Mouse (Mus musculus) MEL (cell line): Measurements from ENCODE around the gene Coro1a. TPM values are rescaled to one million over a fixed set of nuclear protein-coding genes. Genes with fewer than 3 reads are reported as not detected.

Experiments
- DNase-seq: peaks from one replicate; pipeline ENCODE4 v3.0.0; 2011; ENCODE audit warnings: low read depth, low spot score
- H3K27ac ChIP-seq: 2 replicates; pipeline ENCODE4 v1.5.1; 2012; ENCODE audit warnings: low read depth, mild to moderate bottlenecking, control low read depth, low read length, moderate library complexity; ENCODE audit not compliant: control insufficient read depth
- H3K27me3 ChIP-seq, 2 experiments: fragments of 150-350 bp in 1 of 2; sonication (generic) in 1 of 2; 2 replicates each; pipeline ENCODE4 v1.6.1; 2012; ENCODE audit warnings: low read length in 2 of 2, mild to moderate bottlenecking in 2 of 2, improper control_type of control experiment in 1 of 2, moderate library complexity in 1 of 2; ENCODE audit not compliant: insufficient read depth in 2 of 2, control insufficient read depth in 1 of 2
- H3K36me3 ChIP-seq, 2 experiments: 2 replicates each; pipeline ENCODE4 v1.6.1; 2012 to 2014; ENCODE audit warnings: low read length in 2 of 2, improper control_type of control experiment in 1 of 2, inconsistent platforms in 1 of 2, mild to moderate bottlenecking in 1 of 2; ENCODE audit not compliant: insufficient read depth in 2 of 2, control insufficient read depth in 1 of 2
- H3K4me1 ChIP-seq, 2 experiments: fragments of 150-350 bp in 1 of 2; sonication (generic) in 1 of 2; 2 replicates each; pipeline ENCODE4 v1.6.1; 2012; ENCODE audit warnings: low read length in 2 of 2, improper control_type of control experiment in 1 of 2, mild to moderate bottlenecking in 1 of 2; ENCODE audit not compliant: insufficient read depth in 2 of 2, control insufficient read depth in 1 of 2
- H3K4me3 ChIP-seq, 2 experiments: fragments of 150-350 bp in 1 of 2; sonication (generic) in 1 of 2; 2 replicates each; pipeline ENCODE4 v1.5.1; 2012; ENCODE audit warnings: low read depth in 2 of 2, low read length in 2 of 2, mild to moderate bottlenecking in 2 of 2, moderate library complexity in 2 of 2, control low read depth in 1 of 2, improper control_type of control experiment in 1 of 2; ENCODE audit not compliant: control insufficient read depth in 1 of 2, insufficient read depth in 1 of 2
- H3K79me2 ChIP-seq: 2 replicates; pipeline ENCODE4 v1.6.1; 2012; ENCODE audit warnings: mild to moderate bottlenecking, low read length, moderate library complexity; ENCODE audit not compliant: control insufficient read depth, poor library complexity, insufficient read depth
- H3K9ac ChIP-seq: 2 replicates; pipeline ENCODE4 v1.6.1; 2012; ENCODE audit warnings: low read depth, mild to moderate bottlenecking, control low read depth, low read length, moderate library complexity; ENCODE audit not compliant: control insufficient read depth, poor library complexity, severe bottlenecking
- H3K9me3 ChIP-seq: fragments of 150-350 bp; sonication (generic); replicated peaks from 2 replicates; pipeline ENCODE4 v1.6.1; 2012; ENCODE audit warnings: mild to moderate bottlenecking, low read length, improper control_type of control experiment, moderate library complexity; ENCODE audit not compliant: insufficient read depth
- BHLHE40 ChIP-seq: IDR thresholded peaks from 2 replicates; pipeline ENCODE4 v1.6.1; 2012; ENCODE audit warnings: low read depth, mild to moderate bottlenecking, inconsistent platforms, low read length, improper control_type of control experiment, borderline replicate concordance
- CHD1 ChIP-seq: IDR thresholded peaks from 2 replicates; pipeline ENCODE4 v1.6.1; 2012; ENCODE audit warnings: low read depth, mild to moderate bottlenecking, inconsistent platforms, low read length, improper control_type of control experiment
- CHD2 ChIP-seq: IDR thresholded peaks from 2 replicates; pipeline ENCODE4 v1.6.1; 2011; ENCODE audit warnings: low read length, improper control_type of control experiment
- CTCF ChIP-seq, 3 experiments: IDR thresholded peaks in 2 of 3; conservative IDR thresholded peaks in 1 of 3; 2 replicates each; pipeline ENCODE4 v1.5.1; 2011 to 2012; ENCODE audit warnings: low read length in 3 of 3, low read depth in 2 of 3, mild to moderate bottlenecking in 2 of 3, improper control_type of control experiment in 1 of 3, inconsistent platforms in 1 of 3, mixed read lengths in 1 of 3, moderate library complexity in 1 of 3; ENCODE audit not compliant: control insufficient read depth in 1 of 3, insufficient read depth in 1 of 3, poor library complexity in 1 of 3, severe bottlenecking in 1 of 3
- ELF1 ChIP-seq: IDR thresholded peaks from 2 replicates; pipeline ENCODE4 v1.6.1; 2014; ENCODE audit warnings: low read depth, mild to moderate bottlenecking, inconsistent platforms, low read length, improper control_type of control experiment, moderate library complexity
- EP300 ChIP-seq, 2 experiments: IDR thresholded peaks; 2 replicates each; pipeline ENCODE4 v1.6.1; 2011; ENCODE audit warnings: improper control_type of control experiment in 2 of 2, low read length in 2 of 2, low read depth in 1 of 2, mild to moderate bottlenecking in 1 of 2
- HCFC1 ChIP-seq: IDR thresholded peaks from 2 replicates; pipeline ENCODE4 v1.6.1; 2012; ENCODE audit warnings: low read depth, mild to moderate bottlenecking, inconsistent platforms, low read length, improper control_type of control experiment, moderate library complexity
- KAT2A ChIP-seq: conservative IDR thresholded peaks from 2 replicates; pipeline ENCODE4 v1.6.1; 2012; ENCODE audit warnings: low read depth, low read length, improper control_type of control experiment, inconsistent platforms
- MAX ChIP-seq: IDR thresholded peaks from 2 replicates; pipeline ENCODE4 v1.6.1; 2011; ENCODE audit warnings: low read length, improper control_type of control experiment
- MAZ ChIP-seq: IDR thresholded peaks from 2 replicates; pipeline ENCODE4 v1.6.1; 2012; ENCODE audit warnings: low read depth, mild to moderate bottlenecking, inconsistent platforms, low read length, improper control_type of control experiment
- MXI1 ChIP-seq: IDR thresholded peaks from 2 replicates; pipeline ENCODE4 v1.6.1; 2011; ENCODE audit warnings: mild to moderate bottlenecking, low read depth, low read length, improper control_type of control experiment
- MYC ChIP-seq: IDR thresholded peaks from 2 replicates; pipeline ENCODE4 v1.6.1; 2011; ENCODE audit warnings: low read depth, mild to moderate bottlenecking, low read length, improper control_type of control experiment, moderate library complexity
- NELFE ChIP-seq: IDR thresholded peaks from 2 replicates; pipeline ENCODE4 v1.6.1; 2011; ENCODE audit warnings: low read depth, low read length, improper control_type of control experiment
- POLR2A ChIP-seq, 2 experiments: IDR thresholded peaks; 2 replicates each; pipeline ENCODE4 v1.6.1; 2011 to 2012; ENCODE audit warnings: low read length in 2 of 2, mild to moderate bottlenecking in 2 of 2, control low read depth in 1 of 2, improper control_type of control experiment in 1 of 2, low read depth in 1 of 2, moderate library complexity in 1 of 2; ENCODE audit not compliant: control insufficient read depth in 1 of 2, insufficient read depth in 1 of 2, poor library complexity in 1 of 2
- POLR2AphosphoS2 ChIP-seq: IDR thresholded peaks from 2 replicates; pipeline ENCODE4 v1.6.1; 2011; ENCODE audit warnings: low read length, improper control_type of control experiment
- RAD21 ChIP-seq: IDR thresholded peaks from 2 replicates; pipeline ENCODE4 v1.6.1; 2011; ENCODE audit warnings: mild to moderate bottlenecking, low read depth, low read length, improper control_type of control experiment
- RCOR1 ChIP-seq: IDR thresholded peaks from 2 replicates; pipeline ENCODE4 v1.6.1; 2012; ENCODE audit warnings: low read depth, mild to moderate bottlenecking, inconsistent platforms, low read length, improper control_type of control experiment
- SIN3A ChIP-seq: IDR thresholded peaks from 2 replicates; pipeline ENCODE4 v1.6.1; 2012; ENCODE audit warnings: low read length, improper control_type of control experiment, inconsistent platforms
- SMC3 ChIP-seq: IDR thresholded peaks from 2 replicates; pipeline ENCODE4 v1.6.1; 2011; ENCODE audit warnings: low read depth, low read length, improper control_type of control experiment
- TBP ChIP-seq: IDR thresholded peaks from 2 replicates; pipeline ENCODE4 v1.8.0; 2011; ENCODE audit warnings: low read depth, low read length, improper control_type of control experiment
- TCF12 ChIP-seq: IDR thresholded peaks from 2 replicates; pipeline ENCODE4 v1.6.1; 2014; ENCODE audit warnings: low read depth, mild to moderate bottlenecking, inconsistent platforms, low read length, improper control_type of control experiment, moderate library complexity
- ZKSCAN1 ChIP-seq: IDR thresholded peaks from 2 replicates; pipeline ENCODE4 v1.6.1; 2012; ENCODE audit warnings: low read depth, mild to moderate bottlenecking, inconsistent platforms, low read length, improper control_type of control experiment, moderate library complexity
- ZMIZ1 ChIP-seq: IDR thresholded peaks from 2 replicates; pipeline ENCODE4 v1.6.1; 2012; ENCODE audit warnings: low read depth, mild to moderate bottlenecking, inconsistent platforms, low read length, improper control_type of control experiment, moderate library complexity
- polyA plus RNA-seq, 2 experiments: library from polyadenylated mRNA; stranded (reverse) in 1 of 2; unstranded in 1 of 2; fragments of >175 nt in 1 of 2; fragments of >200 nt in 1 of 2; gene quantifications; 2 replicates each; pipeline versions ENCODE4 v1.2.1 to v1.2.4; 2012; ENCODE audit warnings: low replicate concordance in 2 of 2, low read depth in 1 of 2; ENCODE audit not compliant: insufficient read length in 2 of 2, insufficient read depth in 1 of 2, missing spikeins in 1 of 2
- total RNA-seq: library from RNA; depleted of rRNA; stranded (reverse); fragments of 300-350 nt; gene quantifications from 2 replicates; pipeline ENCODE4 v1.2.3, GENCODE M21; 2012

Gene Coro1a
- total and polyA plus RNA-seq, 3 experiments: 195 to 204 TPM; not detected in 1

- H3K79me2 ChIP-seq: peaks cover 21% of the 10 kb centered on the region
- TF ChIP-seq ZKSCAN1 (no peak), BHLHE40 (no peak), KAT2A (no peak), MAX (0 out of 2 replicates have a peak, but pooled peaks have one; percentile 0), RCOR1 (no peak), CHD1 (0 out of 2 replicates have a peak, but pooled peaks have one; percentile 66)
- TF ChIP-seq, all 39 proteins: peak for 2
- H3K4me1 ChIP-seq: peaks cover 2 to 16% of the 10 kb centered on the region in 2 experiments; a peak in 3 of 4 replicates
- peaks cover 0 to 17% of the 10 kb centered on the region in 2 experiments; a peak in 2 of 4 replicates for H3K36me3 ChIP-seq
- H3K27me3 ChIP-seq: no peaks in the 10 kb centered on the region
- no peaks in the 10 kb centered on the region for H3K9me3 ChIP-seq
- no peak for DNase-seq
- peak overlapping the region; percentile 81 for H3K9ac ChIP-seq
- peak overlapping the region; percentile 65 to 83 for H3K4me3 ChIP-seq
- H3K27ac ChIP-seq: no peak overlapping the region; the same call in 1 of the 2 replicates
Measured at GRCm38 (mm10) chr7:126696303-126696702, 11.3 kb downstream of the Coro1a start.

- Histone ChIP-seq H3K27me3 (no peaks in the 10 kb centered on the region), H3K79me2 (peaks cover 21% of the 10 kb centered on the region), H3K36me3 (peaks cover 0 to 14% of the 10 kb centered on the region in 2 experiments; a peak in 2 of 4 replicates), H3K9me3 (no peaks in the 10 kb centered on the region), H3K4me3 (peak within 1 kb of the TSS; percentile 72 to 83), H3K27ac (peak within 1 kb of the TSS; percentile 87), H3K4me1 (peaks cover 0 to 12% of the 10 kb centered on the region in 2 experiments; a peak in 2 of 4 replicates), H3K9ac (peak within 1 kb of the TSS; percentile 92)
- TF ChIP-seq CTCF (IDR thresholded peaks at IDR 0.05 in 2 of 3, conservative IDR thresholded peaks at IDR 0.05 in 1 of 3; ENCODE audit: control insufficient read depth in 1 of 3, insufficient read depth in 1 of 3, low read depth in 2 of 3, low read length in 3 of 3, poor library complexity in 1 of 3, severe bottlenecking in 1 of 3) (peak; percentile 87 to 96 (median 93)), POLR2A (IDR thresholded peaks at IDR 0.05; ENCODE audit: control insufficient read depth in 1 of 2, insufficient read depth in 1 of 2, low read depth in 1 of 2, low read length in 2 of 2, poor library complexity in 1 of 2) (peak in 1 of 2 experiments; percentile 78; a peak in 2 of 4 replicates), HCFC1 (peak; percentile 97), RAD21 (peak; percentile 22), MYC (peak; percentile 82; the same call in 1 of the 2 replicates), SIN3A (peak; percentile 98), ZMIZ1 (peak; percentile 54; the same call in 1 of the 2 replicates), ELF1 (peak; percentile 100), NELFE (peak; percentile 87), TCF12 (no peak; the same call in 1 of the 2 replicates), CHD2 (no peak), EP300 (IDR thresholded peaks at IDR 0.05; ENCODE audit: low read depth in 1 of 2, low read length in 2 of 2) (no peak), TBP (peak; percentile 72; the same call in 1 of the 2 replicates), SMC3 (peak; percentile 56; the same call in 1 of the 2 replicates), POLR2AphosphoS2 (peak; percentile 78), MAZ (no peak; the same call in 1 of the 2 replicates), MXI1 (peak; percentile 97), MAX (peak; percentile 91)
- DNase-seq: peak; percentile 98
Measured at GRCm38 (mm10) chr7:126695631-126696207, 11.9 kb downstream of the Coro1a start, which contains the start of gene Slx1b. Gene Slx1b (minus strand): TSS chr7:126695784.
